Mouse (Mus musculus) heart, adult 18-20 months (tissue): ENCODE measurements at regions not wholly inside any gene's neighbourhood (a gene's known extent, or its start where the extent isn't known, plus 50 kb on each side); places are given as distances from the start of the nearest gene placed in this dataset.
"Not testable (repeated sequence)": the region's sequence is repeated elsewhere in the genome, so short reads cannot be mapped to it uniquely, and the experiment has no call there.

Experiments used
- DNase-seq, 2 experiments: peaks; one replicate each; pipeline ENCODE4 v3.0.0; 2021 to 2022; ENCODE audit warnings: mixed read lengths in 1 of 2

- DNase-seq: no peak
Measured at GRCm38 (mm10) chr17:4425342-4425741, 568.8 kb upstream of the Arid1b start.

GRCm38 (mm10) chr17:4429036-4429435, 565.1 kb upstream of the Arid1b start:
- no peak for DNase-seq

DNA sequence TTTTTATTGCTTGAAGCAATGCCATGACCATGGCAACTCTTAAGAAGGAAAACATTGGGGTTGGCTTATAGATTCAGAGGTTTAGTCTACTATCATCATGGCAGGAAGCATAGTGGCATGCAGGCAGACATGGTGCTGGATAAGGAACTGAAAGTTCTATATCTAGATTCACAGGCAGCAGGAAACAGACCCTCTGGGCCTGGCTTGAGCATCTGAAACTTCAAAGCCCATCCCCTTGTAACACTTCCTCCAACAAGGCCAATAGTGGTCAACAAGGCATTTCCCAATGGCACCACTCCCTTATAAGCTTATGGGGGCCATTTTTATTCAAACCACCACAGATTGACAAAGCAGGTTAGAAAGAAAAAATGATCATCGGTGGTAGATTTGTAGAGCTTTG, 548.5 kb upstream of the Arid1b start:
- DNase-seq: no peak

DNA sequence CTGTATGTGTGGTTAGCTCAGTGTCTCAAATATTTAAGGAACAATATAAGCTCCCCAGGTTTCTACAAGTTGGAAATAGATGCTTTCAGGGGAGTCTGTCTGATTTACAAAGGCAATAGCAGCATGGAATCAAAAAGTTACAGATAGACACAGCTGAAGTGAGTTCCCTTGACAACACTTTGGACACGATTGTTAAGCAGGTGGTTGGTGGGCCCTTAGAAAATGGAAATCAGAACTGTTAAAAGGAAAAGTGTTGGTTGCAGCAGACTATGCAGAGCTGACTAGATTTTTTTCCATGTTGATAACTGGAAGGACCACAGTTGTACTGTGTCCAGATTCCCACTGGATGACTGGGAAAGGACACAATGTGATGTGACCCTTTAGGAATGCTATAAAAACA, 536.6 kb upstream of the Arid1b start:
- DNase-seq: peak in 1 of 2 experiments; percentile 3

- DNase-seq: no peak
Measured at GRCm38 (mm10) chr17:4461541-4461940, 532.6 kb upstream of the Arid1b start.

GRCm38 (mm10) chr17:4464286-4464880, 529.7 kb upstream of the Arid1b start:
- no peak for DNase-seq

DNA sequence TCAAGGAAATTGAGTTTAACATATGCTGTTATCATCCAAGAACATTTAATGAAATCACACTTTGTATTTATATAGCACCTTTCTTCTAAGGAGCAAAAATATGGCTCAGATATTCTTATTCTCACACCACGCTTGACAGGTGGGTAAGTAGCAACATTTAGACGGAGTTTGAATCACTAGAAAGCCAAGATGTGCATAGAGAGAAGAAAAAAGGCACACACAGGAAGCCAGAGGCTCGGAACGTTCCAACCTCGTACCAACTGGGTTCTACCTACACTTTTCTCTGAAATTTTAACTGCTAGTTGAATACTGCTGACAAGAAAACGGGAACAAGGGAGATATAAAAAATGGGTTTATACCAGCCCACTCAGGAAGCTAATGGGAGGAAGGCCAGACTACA, 528.4 kb upstream of the Arid1b start:
- DNase-seq: no peak

- DNase-seq: no peak
Measured at GRCm38 (mm10) chr17:4472412-4472811, 521.7 kb upstream of the Arid1b start.

- DNase-seq: no peak
Measured at GRCm38 (mm10) chr17:4474350-4474749, 519.8 kb upstream of the Arid1b start.

- DNase-seq: no peak
Measured at GRCm38 (mm10) chr17:4475665-4476064, 518.5 kb upstream of the Arid1b start.

DNA sequence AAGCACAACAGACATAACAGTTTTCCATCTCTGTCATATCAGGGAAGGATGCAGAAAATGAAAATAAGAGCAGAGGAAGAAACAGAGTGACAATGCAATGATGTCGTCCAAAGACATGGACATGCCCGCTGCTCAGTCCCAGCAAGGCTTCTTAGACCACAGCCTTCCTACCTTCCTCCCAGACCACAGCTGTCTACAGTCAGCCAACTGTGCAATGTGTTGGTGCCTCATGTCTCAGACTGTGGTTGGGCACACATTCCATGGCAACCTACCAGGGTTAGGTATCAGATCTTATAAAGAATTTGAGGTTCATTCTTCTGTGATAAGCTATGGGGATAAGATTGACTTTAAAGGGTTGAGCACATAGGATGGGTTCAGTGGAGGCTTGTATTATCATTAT, 499.7 kb upstream of the Arid1b start:
- DNase-seq: no peak

- DNase-seq: no peak
Measured at GRCm38 (mm10) chr17:4500504-4500903, 493.6 kb upstream of the Arid1b start.

DNA sequence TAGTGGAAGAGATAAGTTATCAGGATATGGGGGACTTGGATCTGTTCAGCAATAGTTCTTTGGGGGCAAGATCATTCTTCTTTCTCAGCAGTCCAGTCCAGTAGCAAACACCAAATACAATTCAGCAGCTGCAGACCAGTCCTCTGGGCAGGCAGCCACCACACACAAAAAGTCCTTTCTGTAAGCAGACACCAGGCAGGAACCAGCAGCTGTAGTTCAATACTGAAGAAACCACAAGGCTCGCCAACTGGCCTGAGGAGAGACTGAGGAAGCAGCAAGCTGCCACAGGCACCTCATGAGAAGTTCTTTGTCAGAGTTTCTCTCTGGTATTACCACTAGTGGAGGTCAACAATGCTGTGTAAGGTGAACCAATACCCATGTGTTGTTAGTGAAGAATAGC, 493.1 kb upstream of the Arid1b start:
- no peak for DNase-seq

GRCm38 (mm10) chr17:4504951-4505350, 489.2 kb upstream of the Arid1b start:
- no peak for DNase-seq

DNA sequence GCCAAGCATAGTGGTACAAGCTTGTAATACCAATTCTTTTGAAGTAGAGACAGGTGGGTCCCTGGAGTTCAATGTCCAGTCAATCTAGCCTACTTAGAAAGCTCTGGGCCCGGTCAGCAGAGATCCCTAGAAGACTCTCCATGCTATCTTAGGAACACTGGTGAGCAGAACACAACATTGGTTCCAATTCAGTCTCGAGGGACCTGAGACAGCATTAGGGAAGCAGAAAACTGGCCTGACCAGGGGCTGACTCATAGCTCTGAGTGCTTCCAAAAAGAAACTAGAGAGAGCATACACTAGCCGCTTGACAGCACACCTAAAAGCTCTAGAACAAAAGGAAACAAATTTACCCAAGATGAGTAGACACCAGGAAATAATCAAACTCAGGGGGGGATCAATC, 484.6 kb upstream of the Arid1b start:
- DNase-seq: peak; percentile 45 to 75

DNA sequence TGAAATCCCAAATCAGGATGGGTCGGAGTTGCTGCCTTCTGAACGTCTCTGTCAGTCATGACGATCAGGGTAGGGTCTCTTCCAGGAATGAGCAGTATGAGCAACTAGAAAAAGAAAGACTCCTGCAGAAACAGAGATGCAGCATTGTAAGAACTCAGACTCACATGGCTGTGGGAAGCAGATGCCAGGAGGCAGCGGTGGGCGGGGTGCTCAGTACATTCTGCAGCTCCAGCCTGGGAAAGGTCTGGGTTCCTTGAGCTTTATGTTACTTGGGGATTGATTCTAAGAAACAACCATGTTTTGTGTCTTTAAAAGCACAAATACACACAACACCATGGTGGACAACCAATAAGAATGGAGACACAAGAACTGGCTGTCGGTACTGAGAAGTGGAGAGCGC, 478.0 kb upstream of the Arid1b start:
- DNase-seq: no peak

- DNase-seq: peak; percentile 18 to 32
Measured at GRCm38 (mm10) chr17:4516846-4517245, 477.3 kb upstream of the Arid1b start.

DNA sequence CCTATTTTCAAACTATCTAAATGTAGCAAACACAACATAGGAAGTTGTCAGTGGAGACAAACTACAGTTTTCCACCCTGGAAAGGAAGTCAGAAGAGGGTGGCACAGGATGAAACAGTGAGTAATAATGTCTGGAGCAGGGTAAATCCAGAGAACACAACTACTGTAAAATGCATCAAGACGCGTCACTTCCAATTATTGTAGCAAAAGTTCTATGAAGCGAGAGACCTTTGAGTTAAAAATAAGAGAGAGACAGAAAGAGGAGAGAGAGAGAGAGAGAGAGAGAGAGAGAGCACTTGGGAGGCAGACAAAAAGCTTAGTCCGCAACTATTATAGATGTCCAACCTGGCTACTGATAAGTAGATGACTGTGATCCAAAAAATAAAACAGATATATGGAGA, 473.1 kb upstream of the Arid1b start:
- no peak for DNase-seq

DNA sequence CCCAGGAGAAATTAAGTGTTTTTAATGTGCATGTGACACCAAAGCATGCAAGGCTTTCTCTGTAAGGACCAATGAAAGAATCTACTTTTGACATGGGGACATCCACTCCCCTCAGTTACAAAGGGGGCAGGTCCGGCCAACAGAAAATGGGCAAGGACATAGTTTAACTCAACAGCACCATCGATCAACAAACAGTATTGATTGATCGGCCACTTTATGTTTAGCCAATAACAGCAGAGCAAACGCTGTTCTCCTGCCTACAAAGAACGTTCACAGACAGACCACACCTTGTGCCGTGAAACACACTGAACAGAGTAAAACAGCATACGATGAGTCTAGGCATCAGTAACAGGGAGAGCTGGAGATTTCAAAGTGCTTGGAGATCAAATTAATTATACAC, 467.7 kb upstream of the Arid1b start:
- DNase-seq: no peak

DNA sequence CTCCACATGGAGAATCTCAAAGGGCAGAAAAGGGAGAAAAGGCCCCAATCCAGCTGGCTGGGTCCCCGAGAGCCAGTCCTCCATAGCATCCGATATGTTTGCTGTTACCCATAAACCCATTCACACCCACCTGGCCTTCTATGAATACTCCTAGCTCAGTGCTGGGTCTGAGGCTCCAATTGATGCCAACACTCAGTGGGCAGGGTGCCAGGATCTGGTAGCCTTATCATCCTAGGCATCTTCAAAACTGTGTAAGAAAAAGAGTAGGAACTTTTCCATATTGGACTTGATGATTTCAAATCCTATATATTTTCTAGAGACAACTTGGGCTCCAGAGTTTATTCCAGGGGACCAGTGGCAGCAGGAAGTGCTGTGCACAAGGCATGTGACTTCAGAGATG, 462.0 kb upstream of the Arid1b start:
- no peak for DNase-seq

DNA sequence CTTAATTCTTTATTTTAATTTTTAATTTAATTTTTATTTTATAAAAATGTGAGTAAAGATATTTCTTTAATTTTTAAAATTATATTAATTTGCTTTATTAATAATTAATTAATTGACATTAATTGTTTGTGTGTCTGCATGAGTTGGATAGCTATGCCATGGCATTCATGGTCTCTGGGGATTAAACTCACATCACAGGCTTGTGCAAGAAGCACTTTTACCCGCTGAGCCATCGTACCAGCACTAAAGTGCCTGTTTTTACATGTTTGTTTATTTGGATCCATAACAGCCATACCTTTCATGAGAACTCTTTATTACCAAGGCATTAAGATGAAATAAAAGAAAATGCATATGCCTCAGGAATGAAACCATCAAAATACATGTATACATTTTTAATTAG, 453.7 kb upstream of the Arid1b start:
- no peak for DNase-seq

- DNase-seq: no peak
Measured at GRCm38 (mm10) chr17:4541020-4541743, 452.9 kb upstream of the Arid1b start.

- no peak for DNase-seq
Measured at GRCm38 (mm10) chr17:4546579-4546978, 447.6 kb upstream of the Arid1b start.

DNA sequence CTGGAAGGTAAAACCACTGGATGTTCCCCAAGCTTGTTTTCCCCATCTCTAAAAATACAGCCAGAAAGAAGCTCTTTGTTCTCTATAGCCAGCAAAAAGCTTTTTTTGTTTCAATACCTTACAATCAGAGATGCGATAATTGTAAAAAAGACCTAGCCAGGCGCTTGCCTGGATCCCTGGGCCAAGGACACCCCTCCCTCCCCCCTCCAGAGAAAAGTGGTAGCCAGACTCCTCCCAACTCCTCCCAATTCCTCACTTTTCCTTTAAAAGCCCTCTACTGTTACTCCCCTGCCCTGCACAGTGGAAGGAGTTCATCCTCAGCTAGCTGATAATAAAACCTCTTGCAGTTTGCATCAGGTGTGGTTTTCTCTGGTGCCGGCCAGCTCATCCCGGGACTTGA, 441.1 kb upstream of the Arid1b start:
- not testable (repeated sequence) for DNase-seq
